Mouse (Mus musculus) myocyte (in vitro differentiated cells): ENCODE measurements around the gene Herpud1. TPM values are rescaled to one million over a fixed set of nuclear protein-coding genes. Genes with fewer than 3 reads are reported as not detected.

Experiments
- H3K27me3 ChIP-seq: one replicate; pipeline ENCODE4 v1.6.1; 2011; ENCODE audit not compliant: control insufficient read depth, insufficient read depth, insufficient read length
- H3K36me3 ChIP-seq: one replicate; pipeline ENCODE4 v1.6.1; 2011; ENCODE audit not compliant: control insufficient read depth, insufficient read depth
- H3K4me2 ChIP-seq: one replicate; pipeline ENCODE4 v1.6.1; 2011; ENCODE audit warnings: low read depth, control low read depth
- H3K4me3 ChIP-seq: one replicate; pipeline ENCODE4 v1.5.1; 2011; ENCODE audit warnings: mild to moderate bottlenecking, control low read depth, moderate library complexity
- H3K79me2 ChIP-seq: one replicate; pipeline ENCODE4 v1.6.1; 2011; ENCODE audit not compliant: control insufficient read depth, insufficient read depth
- H3ac ChIP-seq: one replicate; pipeline ENCODE4 v1.6.1; 2011; ENCODE audit not compliant: control insufficient read depth, insufficient read length
- CEBPB ChIP-seq: IDR thresholded peaks from 2 replicates; pipeline ENCODE4 v1.6.1; 2011; ENCODE audit warnings: mild to moderate bottlenecking, moderate library complexity; ENCODE audit not compliant: poor library complexity, insufficient read depth, severe bottlenecking
- E2F4 ChIP-seq: IDR thresholded peaks from one replicate; pipeline ENCODE4 v1.6.1; 2011; ENCODE audit warnings: mild to moderate bottlenecking, control low read depth, moderate library complexity; ENCODE audit not compliant: insufficient read depth
- MAX ChIP-seq: IDR thresholded peaks from one replicate; pipeline ENCODE4 v1.6.1; 2011; ENCODE audit warnings: low read depth, mild to moderate bottlenecking, control low read depth
- MYOD1 ChIP-seq, 3 experiments: IDR thresholded peaks; one replicate each; pipeline ENCODE4 v1.6.1; 2011; ENCODE audit warnings: control low read depth in 2 of 3, low read depth in 2 of 3, mild to moderate bottlenecking in 2 of 3, moderate library complexity in 1 of 3; ENCODE audit not compliant: insufficient read length in 2 of 3, control insufficient read depth in 1 of 3
- MYOG ChIP-seq, 3 experiments: IDR thresholded peaks; one replicate each; pipeline ENCODE4 v1.6.1; 2011; ENCODE audit warnings: control low read depth in 2 of 3, low read depth in 2 of 3, mild to moderate bottlenecking in 2 of 3; ENCODE audit not compliant: insufficient read length in 2 of 3, control insufficient read depth in 1 of 3, insufficient read depth in 1 of 3
- POLR2A ChIP-seq: IDR thresholded peaks from one replicate; pipeline ENCODE4 v1.6.1; 2011; ENCODE audit warnings: low read depth, mild to moderate bottlenecking, control low read depth, moderate library complexity; ENCODE audit not compliant: insufficient read length
- POLR2AphosphoS2 ChIP-seq: IDR thresholded peaks from one replicate; pipeline ENCODE4 v1.6.1; 2011; ENCODE audit warnings: low read depth, control low read depth; ENCODE audit not compliant: insufficient read length
- REST ChIP-seq: IDR thresholded peaks from one replicate; pipeline ENCODE4 v1.6.1; 2011; ENCODE audit warnings: mild to moderate bottlenecking, control low read depth, moderate library complexity; ENCODE audit not compliant: insufficient read depth, insufficient read length
- SRF ChIP-seq: IDR thresholded peaks from one replicate; pipeline ENCODE4 v1.6.1; 2011; ENCODE audit warnings: low read depth; ENCODE audit not compliant: control insufficient read depth, insufficient read length
- TCF12 ChIP-seq: IDR thresholded peaks from one replicate; pipeline ENCODE4 v1.6.1; 2011; ENCODE audit warnings: mild to moderate bottlenecking, control low read depth; ENCODE audit not compliant: poor library complexity, insufficient read depth, severe bottlenecking
- TCF3 ChIP-seq: IDR thresholded peaks from one replicate; pipeline ENCODE4 v1.6.1; 2011; ENCODE audit warnings: low read depth, control low read depth; ENCODE audit not compliant: insufficient read length
- USF1 ChIP-seq: IDR thresholded peaks from one replicate; pipeline ENCODE4 v1.6.1; 2011; ENCODE audit warnings: low read depth, mild to moderate bottlenecking, control low read depth, moderate library complexity
- polyA plus RNA-seq: library from polyadenylated mRNA; unstranded; fragments of >200 nt; fragmentation: generic; extraction: Trizol; gene quantifications from one replicate; pipeline ENCODE4 v1.2.1, GENCODE M21; 2012; ENCODE audit warnings: missing spikeins

The Herpud1 gene
- polyA plus RNA-seq, 1 experiment, result 292 TPM

GRCm38 (mm10) chr8:94362607-94363239, 23.5 kb upstream of the Herpud1 start:
- Histone ChIP-seq H3ac (no peak overlapping the region), H3K4me2 (peak overlapping the region; percentile 68), H3K36me3 (no peaks in the 10 kb centered on the region), H3K4me3 (no peak overlapping the region), H3K79me2 (no peaks in the 10 kb centered on the region), H3K27me3 (peaks cover 7% of the 10 kb centered on the region)
- TF ChIP-seq MYOD1 (IDR thresholded peaks at IDR 0.05; ENCODE audit: control insufficient read depth in 1 of 3, insufficient read length in 2 of 3, low read depth in 2 of 3) (peak in 2 of 3 experiments; percentile 4 to 51), POLR2AphosphoS2 (no peak), SRF (no peak), MYOG (IDR thresholded peaks at IDR 0.05; ENCODE audit: control insufficient read depth in 1 of 3, insufficient read depth in 1 of 3, insufficient read length in 2 of 3, low read depth in 2 of 3) (peak in 2 of 3 experiments; percentile 50 to 67), POLR2A (no peak)

- Histone ChIP-seq H3K36me3 (no peaks in the 10 kb centered on the region), H3ac (no peak overlapping the region), H3K27me3 (peaks cover 7% of the 10 kb centered on the region), H3K4me3 (no peak overlapping the region), H3K79me2 (no peaks in the 10 kb centered on the region), H3K4me2 (peak overlapping the region; percentile 68)
- TF ChIP-seq CEBPB (no peak), POLR2A (no peak), SRF (no peak), USF1 (no peak), TCF3 (no peak), MAX (no peak), TCF12 (peak; percentile 13), MYOD1 (IDR thresholded peaks at IDR 0.05; ENCODE audit: control insufficient read depth in 1 of 3, insufficient read length in 2 of 3, low read depth in 2 of 3) (peak in 2 of 3 experiments; percentile 54 to 77), REST (no peak), POLR2AphosphoS2 (no peak), MYOG (IDR thresholded peaks at IDR 0.05; ENCODE audit: control insufficient read depth in 1 of 3, insufficient read depth in 1 of 3, insufficient read length in 2 of 3, low read depth in 2 of 3) (peak; percentile 6 to 79 (median 55)), E2F4 (no peak)
These were observed 22.9 kb upstream of the Herpud1 start for GRCm38 (mm10) chr8:94363288-94363688.

GRCm38 (mm10) chr8:94363906-94364305, 22.3 kb upstream of the Herpud1 start:
- peaks cover 2% of the 10 kb centered on the region for H3K27me3 ChIP-seq
- TF ChIP-seq USF1, result no peak
- no peak for TF ChIP-seq POLR2A
- TF ChIP-seq TCF12, result no peak
- TF ChIP-seq MYOD1 (IDR thresholded peaks at IDR 0.05; ENCODE audit: control insufficient read depth in 1 of 3, insufficient read length in 2 of 3, low read depth in 2 of 3), result no peak
- no peak for TF ChIP-seq CEBPB
- no peak for TF ChIP-seq MYOG (IDR thresholded peaks at IDR 0.05; ENCODE audit: control insufficient read depth in 1 of 3, insufficient read depth in 1 of 3, insufficient read length in 2 of 3, low read depth in 2 of 3)
- TF ChIP-seq REST, result no peak
- TF ChIP-seq POLR2AphosphoS2, result no peak
- TF ChIP-seq SRF, result no peak
- no peak for TF ChIP-seq TCF3
- TF ChIP-seq E2F4, result no peak
- TF ChIP-seq MAX, result no peak
- no peaks in the 10 kb centered on the region for H3K36me3 ChIP-seq
- H3K79me2 ChIP-seq, result no peaks in the 10 kb centered on the region
- no peak overlapping the region for H3ac ChIP-seq
- H3K4me3 ChIP-seq, result no peak overlapping the region
- peak overlapping the region; percentile 68 for H3K4me2 ChIP-seq

- no peak overlapping the region for H3ac ChIP-seq
- TF ChIP-seq E2F4 (no peak), TCF12 (no peak), MYOG (IDR thresholded peaks at IDR 0.05; ENCODE audit: control insufficient read depth in 1 of 3, insufficient read depth in 1 of 3, insufficient read length in 2 of 3, low read depth in 2 of 3) (no peak), REST (no peak), MYOD1 (IDR thresholded peaks at IDR 0.05; ENCODE audit: control insufficient read depth in 1 of 3, insufficient read length in 2 of 3, low read depth in 2 of 3) (no peak), SRF (no peak), POLR2A (no peak)
These were observed 21.4 kb upstream of the Herpud1 start for GRCm38 (mm10) chr8:94364686-94365312.

More at GRCm38 (mm10) chr8:94364686-94365312, 21.4 kb upstream of the Herpud1 start:
- Histone ChIP-seq H3K36me3 (no peaks in the 10 kb centered on the region), H3K4me2 (no peak overlapping the region), H3K27me3 (no peaks in the 10 kb centered on the region), H3K4me3 (no peak overlapping the region), H3K79me2 (no peaks in the 10 kb centered on the region)
